Mouse (Mus musculus) Muller cell, postnatal 12 days (primary cell): ENCODE measurements at regions not wholly inside any gene's neighbourhood (a gene's known extent, or its start where the extent isn't known, plus 50 kb on each side); places are given as distances from the start of the nearest gene placed in this dataset.

Source experiments
- DNase-seq: peaks from one replicate; pipeline ENCODE4 v3.0.0-alpha.2; 2015; ENCODE audit errors: inconsistent ontology term

DNA sequence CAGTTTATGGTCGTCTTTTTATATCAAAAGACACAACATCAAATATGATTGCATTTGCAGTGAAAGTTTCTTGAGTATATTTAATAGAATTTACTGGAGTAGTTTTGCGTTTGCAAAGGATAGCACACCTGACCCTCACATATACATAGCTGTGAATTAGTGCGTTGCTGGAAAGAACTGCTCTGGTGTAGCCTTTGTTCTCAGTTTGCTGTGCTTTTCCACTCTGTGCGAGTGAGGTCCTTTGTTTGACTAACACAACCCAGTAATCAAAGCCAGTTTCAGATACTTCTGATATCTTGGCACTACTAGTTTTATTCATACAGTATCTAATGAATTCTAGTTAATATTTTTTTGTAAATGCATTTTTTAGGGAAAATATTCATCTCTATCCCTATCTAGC, 84.7 kb downstream of the Trim52 start:
- DNase-seq: no peak

DNA sequence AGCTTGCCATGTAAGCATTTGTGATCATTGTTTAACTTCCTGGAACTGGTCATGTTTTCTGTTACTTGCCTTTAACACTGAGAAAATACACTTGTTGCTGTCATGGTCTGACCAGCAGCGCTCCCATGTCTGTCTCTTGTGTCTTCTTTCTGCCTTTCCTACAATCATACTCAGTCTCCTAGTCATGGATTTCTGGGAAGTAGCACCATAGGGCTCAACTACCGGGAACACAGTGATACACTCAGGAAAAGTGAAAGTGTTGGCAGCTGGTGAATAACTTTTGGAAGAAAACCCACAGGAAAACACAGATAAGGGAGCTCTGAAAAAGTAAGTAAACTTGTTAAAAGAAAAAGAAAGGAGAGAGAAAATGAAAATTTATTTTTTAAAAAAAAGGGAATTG, 87.6 kb downstream of the Trim52 start:
- DNase-seq: no peak

DNA sequence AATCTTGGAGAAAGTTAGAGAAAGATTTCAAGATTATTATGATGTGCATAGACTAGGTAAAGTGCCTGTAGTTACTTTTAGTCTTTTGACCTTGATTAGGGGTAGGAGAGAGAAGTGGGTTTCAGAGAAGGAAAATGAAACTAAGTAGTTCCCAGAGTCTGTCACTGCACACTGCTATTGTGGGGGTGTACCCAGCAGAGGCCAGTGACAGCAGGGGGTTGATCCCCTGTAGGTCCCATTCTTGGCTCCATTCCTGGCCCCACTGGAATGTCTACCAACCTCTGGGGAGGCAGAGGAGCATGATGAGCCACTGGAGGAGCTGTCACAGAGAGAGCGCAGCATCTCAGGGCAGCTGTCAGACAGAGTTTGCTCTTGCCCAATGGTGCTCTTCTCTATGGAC, 88.1 kb downstream of the Trim52 start:
- peak; percentile 68 for DNase-seq

DNA sequence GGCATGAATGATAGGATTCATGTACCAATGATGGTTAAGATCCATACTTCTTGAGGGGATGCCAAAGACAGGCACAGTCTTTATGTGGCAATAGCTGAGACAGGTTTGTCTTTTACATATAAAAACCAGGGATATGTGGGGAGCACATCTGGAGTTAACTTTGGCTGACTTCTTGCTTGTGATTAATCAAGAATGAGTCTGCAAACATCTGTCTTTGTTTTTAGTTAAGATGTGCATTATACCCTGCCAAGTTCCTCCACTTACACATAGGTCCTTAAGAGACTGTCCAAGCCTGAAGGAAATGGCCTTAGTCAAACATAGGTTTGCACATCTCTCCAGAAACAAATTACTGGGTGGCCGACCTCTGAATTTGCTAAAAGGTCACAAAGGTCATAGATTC, 91.8 kb downstream of the Trim52 start:
- DNase-seq: no peak

DNA sequence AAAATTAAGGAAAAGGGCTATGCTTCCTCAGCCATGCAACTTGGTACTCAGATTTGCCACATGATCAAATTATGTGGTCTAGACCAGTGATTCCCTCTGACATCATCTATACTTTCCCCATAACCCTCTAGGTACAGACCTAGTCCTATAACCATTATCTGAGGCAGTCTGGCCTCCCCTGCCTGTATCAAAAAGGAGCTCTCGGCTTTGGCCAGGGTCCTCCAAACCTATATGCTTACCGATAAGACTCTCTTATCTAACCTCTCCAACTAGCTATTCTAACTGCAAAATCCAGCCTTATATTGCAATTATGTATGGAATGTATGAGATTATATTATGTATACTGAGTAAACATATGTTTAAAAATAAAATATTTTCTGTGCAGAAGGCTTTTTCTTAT, 93.1 kb downstream of the Trim52 start:
- DNase-seq: no peak

DNA sequence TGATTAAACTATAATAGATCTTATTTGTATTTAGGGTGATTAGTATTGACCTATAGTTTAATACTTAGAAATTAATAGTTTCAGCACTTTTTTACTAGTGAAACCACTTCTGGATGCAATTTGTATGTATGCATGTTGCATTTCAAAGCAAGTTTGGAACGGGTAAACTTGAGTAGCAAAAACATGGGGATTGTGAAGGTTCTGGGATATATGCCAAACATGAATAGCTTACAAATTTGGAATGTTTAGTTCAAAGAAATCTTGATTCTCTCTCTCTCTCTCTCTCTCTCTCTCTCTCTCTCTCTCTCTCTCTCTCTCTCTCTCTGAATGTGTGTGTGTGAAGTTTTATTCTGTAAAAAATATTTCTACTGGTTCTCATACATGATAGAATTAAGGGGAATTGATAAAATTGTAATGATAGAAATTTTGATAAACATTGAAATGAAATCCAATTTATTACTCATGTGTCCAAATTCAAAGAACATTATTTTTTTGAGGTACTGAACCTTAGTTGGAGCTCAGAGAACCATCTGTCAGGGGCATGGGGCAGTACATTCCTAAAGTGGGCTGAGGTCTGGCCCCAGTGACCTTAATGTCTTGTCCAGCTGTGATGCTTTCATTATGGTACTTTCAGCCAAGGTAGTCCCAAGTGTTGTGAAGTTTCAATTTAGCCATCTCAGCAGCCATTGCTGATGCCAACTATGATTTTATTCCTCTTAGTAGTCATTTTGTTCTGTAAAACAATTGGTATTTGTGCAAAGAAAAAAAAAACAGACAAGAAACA, 93.7 kb downstream of the Trim52 start:
- DNase-seq: peak; percentile 86

DNA sequence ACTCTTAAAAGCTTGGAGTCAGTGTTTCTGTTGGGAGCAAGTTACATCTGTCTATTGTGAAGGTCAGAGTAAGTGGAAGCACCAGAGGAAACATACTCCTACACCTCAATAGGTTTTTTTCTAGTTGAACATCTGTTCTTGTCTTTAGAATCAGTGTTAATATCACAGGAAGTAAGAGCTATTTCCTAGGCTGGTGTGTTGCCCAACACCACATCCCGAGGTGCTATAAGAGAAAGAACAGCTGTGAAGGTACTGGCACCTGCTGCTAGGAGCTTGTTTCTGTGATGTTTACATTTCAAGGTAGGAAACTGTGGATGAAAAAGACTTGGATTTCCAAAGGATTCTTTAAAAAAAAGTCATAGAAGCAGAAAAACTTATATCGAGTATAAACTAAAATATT, 105.1 kb downstream of the Trim52 start:
- DNase-seq: no peak

DNA sequence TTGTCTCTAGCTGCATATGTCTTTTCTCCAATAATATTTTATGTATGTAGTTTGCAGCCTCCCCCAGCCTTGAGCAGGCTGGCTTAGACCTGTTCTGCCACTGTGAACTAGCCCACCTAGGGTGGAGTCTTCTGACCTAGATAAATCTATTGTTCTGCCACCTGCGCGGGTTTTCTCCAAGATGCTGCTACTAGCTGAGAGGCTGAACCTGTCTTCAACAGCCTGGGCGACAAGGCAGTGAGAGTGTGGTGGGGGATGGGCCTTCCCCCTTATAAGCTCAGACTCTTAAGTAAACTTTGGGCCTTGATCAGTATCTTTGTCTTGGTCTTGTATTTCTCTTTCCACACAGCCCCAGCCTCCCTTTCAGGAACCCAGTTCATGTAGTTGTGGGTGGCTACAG, 111.7 kb downstream of the Trim52 start:
- no peak for DNase-seq

DNA sequence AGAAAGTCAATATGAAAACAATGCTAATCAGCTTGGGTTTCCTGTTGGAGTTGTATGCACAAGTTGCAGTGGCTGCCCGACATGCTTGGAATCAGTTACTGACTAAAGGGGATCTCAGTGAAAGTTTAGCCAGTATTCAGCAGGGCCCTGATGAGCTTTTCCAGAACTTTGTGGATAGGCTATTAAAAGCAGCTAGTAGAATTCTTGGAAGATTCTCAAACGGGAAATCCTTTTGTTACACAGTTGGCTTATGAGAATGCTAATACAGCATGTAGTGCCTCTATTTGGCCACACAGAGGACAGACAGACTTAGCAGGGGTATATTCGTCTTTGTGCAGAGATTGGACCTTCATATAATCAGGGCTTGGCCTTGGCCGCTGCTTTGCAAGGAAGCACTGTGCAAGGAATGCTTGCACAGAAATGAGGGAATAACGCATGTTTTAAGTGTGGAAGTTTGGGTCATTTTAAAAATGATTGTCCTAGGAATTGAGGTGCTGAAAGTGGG, 113.3 kb downstream of the Trim52 start:
- DNase-seq: no peak

DNA sequence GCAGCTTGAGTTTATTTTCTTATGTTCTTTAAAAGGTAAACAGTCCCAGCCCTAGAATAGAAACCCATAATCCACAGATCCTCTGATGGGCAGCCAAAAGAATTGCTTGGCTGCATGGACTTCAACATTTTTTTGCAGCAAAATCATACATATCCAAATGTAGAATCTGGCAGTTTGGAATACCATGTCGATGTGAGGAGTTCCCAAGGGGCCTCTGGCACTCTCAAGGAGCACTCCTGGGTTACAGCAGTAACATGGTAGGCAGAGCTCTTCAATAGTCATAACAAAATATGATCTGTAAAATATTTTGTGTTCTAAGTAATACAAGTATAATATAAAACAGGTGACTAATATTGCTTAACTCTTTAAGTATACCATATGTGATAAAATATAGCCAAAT, 119.4 kb downstream of the Trim52 start:
- DNase-seq: no peak

DNA sequence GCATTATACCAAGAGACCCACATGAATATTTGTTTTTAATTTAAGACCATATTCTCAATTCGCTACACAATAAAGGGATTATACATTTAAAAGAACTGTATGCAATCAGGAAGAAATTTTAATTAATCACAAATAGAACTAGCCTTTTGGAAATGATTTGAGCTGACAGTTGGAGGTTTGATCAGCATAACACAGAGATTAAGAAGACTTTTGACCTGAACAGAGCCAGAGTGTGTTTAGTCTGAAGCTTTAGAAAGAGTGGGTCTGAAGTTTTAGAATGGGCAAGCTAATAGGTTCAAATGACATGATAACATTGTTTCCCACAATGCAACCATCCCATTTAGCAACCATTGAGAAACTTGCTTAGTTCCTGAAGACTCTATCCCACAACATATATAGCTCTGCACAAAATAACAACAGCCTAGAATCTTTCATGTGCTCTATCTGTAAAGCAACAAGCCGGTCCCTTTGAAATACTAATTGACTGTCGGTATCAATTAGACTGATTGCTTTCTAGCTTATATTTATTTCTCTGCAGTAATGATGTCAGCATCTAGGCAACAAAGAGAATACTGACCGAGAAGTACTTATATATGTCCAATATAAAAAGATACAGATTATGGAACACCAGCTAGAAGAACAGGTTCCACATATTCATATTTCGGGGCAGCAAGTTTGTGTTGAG, 135.9 kb downstream of the Trim52 start:
- DNase-seq: peak; percentile 52

DNA sequence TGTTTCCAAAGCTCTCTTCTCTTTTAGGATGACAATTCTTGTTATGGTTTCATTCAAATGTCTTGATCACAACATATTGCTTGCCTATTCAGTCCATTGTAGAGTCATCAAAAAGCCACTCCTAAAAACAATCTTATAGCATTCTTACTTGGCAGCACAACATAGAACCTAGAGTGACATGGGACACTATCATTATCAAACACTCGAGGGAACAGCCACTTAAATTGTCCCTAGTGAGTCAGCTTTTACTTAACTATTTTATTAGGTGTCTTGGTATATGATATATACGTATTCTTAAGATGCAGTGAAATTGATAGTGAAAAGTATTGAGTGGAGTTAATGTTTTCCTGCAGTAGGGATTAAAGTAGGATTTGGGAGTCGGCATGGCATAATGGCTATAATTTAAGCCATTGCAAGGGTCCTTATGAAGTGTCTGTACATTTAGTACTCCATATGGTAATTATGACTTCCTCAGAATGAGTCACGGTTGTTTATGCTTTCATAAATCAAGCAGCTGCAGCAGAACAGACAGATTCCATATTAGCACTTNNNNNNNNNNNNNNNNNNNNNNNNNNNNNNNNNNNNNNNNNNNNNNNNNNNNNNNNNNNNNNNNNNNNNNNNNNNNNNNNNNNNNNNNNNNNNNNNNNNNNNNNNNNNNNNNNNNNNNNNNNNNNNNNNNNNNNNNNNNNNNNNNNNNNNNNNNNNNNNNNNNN, 153.6 kb downstream of the Trim52 start:
- DNase-seq: no peak

DNA sequence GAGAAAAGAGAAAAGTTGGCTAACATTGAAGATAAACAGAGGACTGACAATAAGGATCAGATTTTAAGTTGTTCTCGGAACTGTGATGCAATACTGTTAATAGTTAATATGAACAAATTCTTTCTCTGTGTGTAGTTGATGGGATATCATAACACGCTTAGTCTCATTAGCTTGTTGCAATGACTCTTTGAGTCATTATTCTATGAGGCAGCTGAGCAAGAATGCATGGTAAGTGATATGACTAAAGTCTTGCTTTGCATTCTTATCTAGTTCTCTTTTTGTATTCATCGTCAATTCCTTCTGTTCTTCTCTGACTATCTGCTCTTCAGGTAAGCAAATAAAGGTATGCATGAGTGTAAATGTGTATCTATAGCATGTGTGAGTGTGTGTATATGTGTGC, 159.3 kb downstream of the Trim52 start:
- no peak for DNase-seq

DNA sequence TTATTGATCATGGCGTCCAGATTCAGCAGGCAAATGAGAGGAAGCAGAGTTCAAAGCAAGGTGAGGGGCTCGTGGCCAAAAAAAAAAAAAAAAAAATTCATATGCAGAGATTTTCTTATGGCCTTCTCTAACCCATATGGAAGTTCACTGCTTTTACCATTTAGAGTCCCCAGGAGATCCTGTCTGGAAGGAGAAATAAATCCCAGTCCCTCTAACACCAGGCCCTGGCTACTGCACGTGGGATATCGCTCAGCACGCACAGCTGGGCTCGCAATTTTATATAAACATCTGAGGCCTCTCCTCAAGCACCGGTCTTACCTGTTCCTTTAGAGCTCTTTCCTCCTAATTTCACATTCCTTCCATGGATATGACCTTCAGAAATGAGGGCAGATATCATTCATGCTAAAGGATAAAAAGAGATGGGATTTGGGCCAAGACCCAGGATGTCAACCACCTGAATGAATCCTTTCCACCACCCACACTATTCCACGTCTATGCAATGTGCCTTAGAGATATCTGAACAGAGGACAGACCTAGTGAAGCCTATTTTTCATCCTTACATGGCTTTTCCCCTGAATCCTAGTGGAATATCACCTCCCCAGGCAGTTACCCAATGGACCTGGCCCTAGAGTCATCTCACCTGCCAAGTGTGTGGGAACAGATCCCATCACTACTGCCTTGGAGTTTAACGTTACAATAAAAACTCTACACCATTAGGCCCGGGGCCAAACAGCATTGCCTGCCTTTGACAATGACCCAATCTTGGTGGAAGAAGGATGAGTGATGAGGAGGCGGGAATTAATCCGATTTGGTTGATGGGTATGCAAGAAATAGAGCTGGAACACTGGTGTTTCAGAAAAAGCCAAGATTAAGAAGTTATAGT, 161.9 kb downstream of the Trim52 start:
- DNase-seq: no peak

DNA sequence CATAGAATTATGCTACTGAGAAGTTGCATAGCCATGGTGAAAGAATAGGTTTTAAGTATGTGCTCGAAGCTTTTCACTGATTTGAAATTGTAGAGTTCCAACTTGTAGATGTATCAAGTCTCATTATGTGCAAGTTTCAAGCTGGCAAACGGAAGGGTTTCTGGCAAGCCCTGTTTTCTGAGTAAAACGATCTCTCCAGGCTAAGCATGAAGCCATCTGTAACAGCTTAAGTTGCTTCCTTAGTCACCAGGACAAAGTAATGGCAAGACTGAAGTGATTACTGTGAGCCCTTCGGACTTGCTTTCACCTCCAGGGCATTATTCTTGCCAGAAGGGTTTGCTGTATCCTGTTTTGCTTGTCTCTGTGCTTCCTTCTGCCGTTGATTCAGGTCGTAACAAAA, 163.7 kb downstream of the Trim52 start:
- no peak for DNase-seq

DNA sequence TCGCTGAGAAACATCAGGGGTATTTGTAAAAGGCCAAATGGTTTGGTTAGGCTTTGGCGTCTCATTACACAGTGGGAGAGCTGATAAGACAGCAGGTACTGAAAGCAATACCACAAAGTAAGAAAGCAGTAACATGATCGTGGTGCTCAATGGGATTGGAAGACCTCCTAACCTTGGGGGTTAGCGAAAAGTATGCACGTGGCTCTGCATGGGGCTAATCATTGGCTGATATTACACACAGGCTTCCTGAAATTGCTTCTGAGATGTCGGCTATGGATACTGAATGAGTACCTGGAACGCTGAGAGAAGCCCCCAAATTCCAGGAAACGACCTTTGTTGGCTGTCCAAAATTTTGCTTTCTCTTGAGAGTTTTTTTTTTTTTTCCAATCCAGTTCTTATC, 207.6 kb downstream of the Trim52 start:
- DNase-seq: no peak

DNA sequence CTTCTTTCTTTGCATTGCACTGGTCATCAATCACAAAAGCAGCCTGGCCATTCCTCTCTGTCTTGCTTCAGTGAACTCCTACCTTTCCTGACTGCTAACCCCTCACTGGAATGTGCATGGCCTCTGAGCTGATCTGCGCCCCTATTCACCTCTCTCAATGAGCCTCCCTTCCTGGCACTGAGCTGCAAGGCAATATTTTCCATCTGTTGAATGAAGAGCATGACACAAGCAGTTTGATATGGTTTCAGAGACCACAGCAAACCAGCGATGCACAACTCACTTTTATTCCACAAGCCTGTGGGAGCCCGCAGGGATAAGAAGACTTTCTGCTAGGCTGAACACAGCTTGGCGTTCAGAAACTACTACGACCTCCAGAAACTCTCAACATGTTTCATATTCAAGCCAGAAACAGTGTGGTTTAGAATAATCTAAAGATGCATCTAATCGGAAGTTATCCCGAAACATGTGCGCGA, 208.1 kb downstream of the Trim52 start:
- peak; percentile 17 for DNase-seq

DNA sequence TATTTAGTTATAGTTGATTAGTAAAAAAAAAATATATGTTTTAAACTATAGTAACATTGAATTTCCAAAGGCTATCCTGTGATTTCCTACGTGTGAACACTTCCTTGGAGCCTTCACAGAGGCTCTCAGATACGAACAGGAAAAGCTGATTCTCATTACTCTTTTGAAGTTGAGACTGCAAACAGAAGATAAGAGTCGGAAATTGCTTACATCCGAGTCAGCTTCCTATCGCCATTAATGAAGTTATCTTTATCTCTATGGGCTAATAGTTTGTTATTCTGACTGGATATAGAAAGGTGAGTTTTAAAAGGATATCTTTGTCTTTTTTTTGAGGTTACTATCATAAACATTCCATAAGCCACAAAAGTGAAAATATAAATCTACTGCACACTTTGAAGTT, 212.8 kb downstream of the Trim52 start:
- DNase-seq: no peak

DNA sequence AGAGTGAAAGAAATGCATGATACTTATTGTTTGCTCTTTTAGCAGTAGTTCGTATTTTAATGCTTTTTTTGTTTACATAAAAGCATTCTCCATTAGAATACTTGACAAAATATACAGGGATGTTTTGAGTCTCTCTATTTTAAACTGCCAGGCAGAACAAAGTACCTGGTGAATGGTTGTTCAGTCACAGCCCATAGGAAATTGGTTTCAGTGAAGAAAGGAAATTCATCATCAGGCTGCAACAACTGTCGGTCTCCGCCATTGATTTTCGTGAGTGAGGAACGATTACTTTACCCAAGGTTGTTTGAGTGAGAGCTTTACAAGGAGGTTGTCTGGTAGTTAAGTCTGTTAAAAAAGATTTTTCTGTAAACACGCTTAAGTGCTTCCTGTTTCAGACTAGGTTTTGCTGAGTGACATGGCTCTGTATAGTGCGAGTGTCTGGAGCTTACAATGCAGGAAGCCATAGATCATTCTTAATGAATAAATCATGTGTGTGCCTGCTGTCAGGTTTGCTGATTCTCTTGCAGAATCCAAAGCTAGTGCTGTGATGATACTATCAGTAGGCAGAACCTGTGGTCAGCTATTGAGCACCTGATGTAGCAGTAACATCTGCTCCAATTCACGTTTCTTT, 221.8 kb downstream of the Trim52 start:
- DNase-seq: no peak

DNA sequence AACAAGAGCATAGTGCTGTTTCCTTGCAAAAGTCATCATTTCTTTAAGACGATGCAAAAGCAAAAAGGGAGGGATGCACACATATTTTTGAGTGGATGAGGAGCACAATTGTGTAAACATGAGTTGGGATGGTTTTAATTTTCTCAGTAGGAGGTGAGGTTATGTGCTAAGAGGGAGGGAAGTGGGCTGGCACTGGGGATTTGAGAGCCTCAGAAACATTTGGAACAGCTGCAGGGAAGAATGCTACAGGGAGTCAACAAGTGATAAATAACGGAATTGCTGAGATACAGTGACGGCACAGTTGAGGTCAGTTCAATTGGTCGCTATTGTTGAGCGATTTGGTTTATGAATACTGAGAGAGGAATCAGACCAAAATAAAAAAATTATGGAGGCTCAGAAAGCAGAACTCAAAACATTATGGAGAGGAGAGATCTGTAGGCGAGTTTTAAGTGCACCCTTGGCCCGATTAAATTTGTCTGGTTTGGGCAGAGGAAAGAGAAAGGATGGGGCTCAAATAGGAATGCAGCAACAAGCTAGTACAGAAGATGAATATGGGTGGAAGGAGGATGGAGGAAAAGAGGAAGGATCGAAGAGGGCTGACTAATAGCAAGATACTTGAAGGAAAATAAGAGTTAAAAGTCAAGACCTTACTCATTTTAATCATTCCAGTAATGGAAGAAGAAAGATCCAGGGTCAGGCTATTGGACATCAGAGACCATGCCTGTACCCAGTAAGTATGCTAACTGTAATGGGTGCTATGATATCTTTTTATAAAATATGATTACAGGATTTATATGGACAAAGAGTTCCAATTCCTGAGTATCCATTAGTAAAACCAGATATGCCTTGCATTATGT, 259.0 kb downstream of the Trim52 start:
- no peak for DNase-seq
